Mouse (Mus musculus): ENCODE measurements at regions not wholly inside any gene's neighbourhood (a gene's known extent, or its start where the extent isn't known, plus 50 kb on each side); places are given as distances from the start of the nearest gene placed in this dataset.

GRCm38 (mm10) chr16:52534601-52535000 lies 80.7 kb upstream of the Alcam start:
- Histone ChIP-seq H3K4me1 (ENCODE audit: control insufficient read depth, insufficient read depth) (no peaks in the 10 kb centered on the region), H3K27me3 (ENCODE audit: control insufficient read depth, insufficient read depth, low read length) (no peaks in the 10 kb centered on the region), H3K4me3 (ENCODE audit: low read depth, low read length) (no peak overlapping the region), H3K36me3 (replicated peaks; ENCODE audit: control insufficient read depth, insufficient read depth, low read length) (no peaks in the 10 kb centered on the region), H3K9ac (replicated peaks; ENCODE audit: low read depth, low read length) (no peak overlapping the region), H3K9me3 (replicated peaks; ENCODE audit: control insufficient read depth, low read length) (no peaks in the 10 kb centered on the region), H3K27ac (ENCODE audit: low read depth) (no peak overlapping the region), H3K4me2 (ENCODE audit: low read depth, low read length) (no peak overlapping the region)
- 72% methylated on average over 1 of the region's 1 CpGs for WGBS
- no peak for ATAC-seq (ENCODE audit: insufficient read depth, low read depth)
- DNase-seq (ENCODE audit: low spot score) = no peak
- TF ChIP-seq CTCF (IDR thresholded peaks at IDR 0.05; ENCODE audit: low read depth) (no peak), EP300 (IDR thresholded peaks at IDR 0.05; ENCODE audit: low read depth) (no peak)

GRCm38 (mm10) chr16:52532475-52533083 lies 78.7 kb upstream of the Alcam start:
- Histone ChIP-seq H3K36me3 (replicated peaks; ENCODE audit: control insufficient read depth, insufficient read depth, low read length) (no peaks in the 10 kb centered on the region), H3K9ac (replicated peaks; ENCODE audit: low read depth, low read length) (no peak overlapping the region), H3K4me2 (ENCODE audit: low read depth, low read length) (no peak overlapping the region), H3K4me3 (ENCODE audit: low read depth, low read length) (no peak overlapping the region), H3K9me3 (replicated peaks; ENCODE audit: control insufficient read depth, low read length) (no peaks in the 10 kb centered on the region), H3K4me1 (ENCODE audit: control insufficient read depth, insufficient read depth) (no peaks in the 10 kb centered on the region), H3K27ac (ENCODE audit: low read depth) (no peak overlapping the region), H3K27me3 (ENCODE audit: control insufficient read depth, insufficient read depth, low read length) (no peaks in the 10 kb centered on the region)
- DNase-seq (ENCODE audit: low spot score) (no peak), ATAC-seq (ENCODE audit: insufficient read depth, low read depth) (no peak)
- TF ChIP-seq CTCF (IDR thresholded peaks at IDR 0.05; ENCODE audit: low read depth) = no peak
- TF ChIP-seq EP300 (IDR thresholded peaks at IDR 0.05; ENCODE audit: low read depth) = no peak
- 67% methylated on average over 1 of the region's 1 CpGs for WGBS

- Histone ChIP-seq H3K27ac (ENCODE audit: low read depth) (no peak overlapping the region), H3K27me3 (ENCODE audit: control insufficient read depth, insufficient read depth, low read length) (no peaks in the 10 kb centered on the region), H3K36me3 (replicated peaks; ENCODE audit: control insufficient read depth, insufficient read depth, low read length) (no peaks in the 10 kb centered on the region), H3K4me1 (ENCODE audit: control insufficient read depth, insufficient read depth) (no peaks in the 10 kb centered on the region), H3K9ac (replicated peaks; ENCODE audit: low read depth, low read length) (no peak overlapping the region), H3K4me3 (ENCODE audit: low read depth, low read length) (no peak overlapping the region), H3K4me2 (ENCODE audit: low read depth, low read length) (no peak overlapping the region), H3K9me3 (replicated peaks; ENCODE audit: control insufficient read depth, low read length) (no peaks in the 10 kb centered on the region)
- TF ChIP-seq EP300 (IDR thresholded peaks at IDR 0.05; ENCODE audit: low read depth) (no peak), CTCF (IDR thresholded peaks at IDR 0.05; ENCODE audit: low read depth) (no peak)
- WGBS = 60% methylated on average over 5 of the region's 5 CpGs
- DNase-seq (ENCODE audit: low spot score) (no peak), ATAC-seq (ENCODE audit: insufficient read depth, low read depth) (no peak)
Observed at GRCm38 (mm10) chr16:52513546-52514409, 59.9 kb upstream of the Alcam start.

GRCm38 (mm10) chr16:52508633-52509379 lies 54.9 kb upstream of the Alcam start:
- 50% methylated on average over 10 of the region's 10 CpGs for WGBS
- ATAC-seq (ENCODE audit: insufficient read depth, low read depth) (no peak), DNase-seq (ENCODE audit: low spot score) (no peak)
- H3K4me1 ChIP-seq (ENCODE audit: control insufficient read depth, insufficient read depth) = no peaks in the 10 kb centered on the region
- H3K9me3 ChIP-seq (replicated peaks; ENCODE audit: control insufficient read depth, low read length) = no peaks in the 10 kb centered on the region
- no peaks in the 10 kb centered on the region for H3K36me3 ChIP-seq (replicated peaks; ENCODE audit: control insufficient read depth, insufficient read depth, low read length)
- TF ChIP-seq EP300 (IDR thresholded peaks at IDR 0.05; ENCODE audit: low read depth) (no peak), CTCF (IDR thresholded peaks at IDR 0.05; ENCODE audit: low read depth) (no peak)
- H3K9ac ChIP-seq (replicated peaks; ENCODE audit: low read depth, low read length) = no peak overlapping the region
- H3K4me2 ChIP-seq (ENCODE audit: low read depth, low read length) = no peak overlapping the region
- no peak overlapping the region for H3K27ac ChIP-seq (ENCODE audit: low read depth)
- no peak overlapping the region for H3K4me3 ChIP-seq (ENCODE audit: low read depth, low read length)
- no peaks in the 10 kb centered on the region for H3K27me3 ChIP-seq (ENCODE audit: control insufficient read depth, insufficient read depth, low read length)
